Mouse (Mus musculus) macrophage (primary cell): ENCODE measurements around the gene Olfr1339. TPM values are rescaled to one million over a fixed set of nuclear protein-coding genes. Genes with fewer than 3 reads are reported as not detected.

ENCODE experiments used
- H3K27ac ChIP-seq: fragments of 350-480 bp; formaldehyde crosslinking; 2 replicates; pipeline ENCODE4 v1.9.0; 2021
- H3K36me3 ChIP-seq: fragments of 350-480 bp; formaldehyde crosslinking; 2 replicates; pipeline ENCODE4 v1.9.0; 2021; ENCODE audit errors: inconsistent target
- H3K4me3 ChIP-seq: fragments of 350-480 bp; formaldehyde crosslinking; 2 replicates; pipeline ENCODE4 v1.9.0; 2021; ENCODE audit errors: inconsistent target
- H3K79me2 ChIP-seq: fragments of 350-480 bp; formaldehyde crosslinking; 2 replicates; pipeline ENCODE4 v1.9.0; 2021; ENCODE audit errors: inconsistent target
- WGBS: methylation state at CpG from one replicate; pipeline ENCODE4 v1.1.7; 2026; ENCODE audit warnings: inconsistent platforms; ENCODE audit not compliant: missing documents; 5-methylcytosine and 5-hydroxymethylcytosine counted together
- polyA plus RNA-seq: library from polyadenylated mRNA; stranded (reverse); fragments of 250-400 nt; gene quantifications from 3 replicates; pipeline ENCODE4 v1.2.4, GENCODE M21; 2018; ENCODE audit warnings: inconsistent platforms
- total RNA-seq, 78 experiments: library from RNA; depleted of rRNA; stranded (reverse); fragments of 250-400 nt; gene quantifications; 1 replicate in 9 of 78; 2 replicates in 24 of 78; 3 replicates in 43 of 78; 4 replicates in 2 of 78; pipeline ENCODE4 v1.2.4; 2018; ENCODE audit warnings: inconsistent platforms in 56 of 78

Gene Olfr1339
- total RNA-seq (2018; cell fraction: chromatin; rRNA removed): not detected
- not detected for total RNA-seq (2018; cell fraction: cytosol; rRNA removed)
- not detected for total RNA-seq (2018; cell fraction: nucleus; rRNA removed)
- not detected in 3 replicates for polyA plus RNA-seq

DNA sequence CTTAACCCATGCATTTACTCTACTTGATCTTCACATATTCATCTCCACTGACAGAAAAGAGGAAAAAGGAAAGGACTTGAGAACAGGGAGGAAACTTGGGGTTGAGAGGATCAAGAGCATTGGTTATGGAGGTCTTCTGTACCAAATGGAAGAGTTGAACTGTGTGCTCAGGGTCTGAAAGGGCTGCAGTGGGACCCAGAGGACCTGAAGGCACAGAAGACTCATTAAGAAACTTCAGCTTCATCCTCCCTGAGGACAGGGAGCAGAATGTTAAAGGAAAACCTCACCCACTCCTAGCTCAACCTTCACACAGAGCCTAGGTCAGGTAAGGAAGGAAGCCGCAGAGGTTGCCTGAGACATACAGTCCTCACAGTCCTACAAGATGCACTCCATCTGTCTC lies at the start of gene Olfr1339:
Gene Olfr1339 (plus strand): TSS at position 301 of the 400 bp plus-strand sequence.
- H3K27ac ChIP-seq: no peak within 1 kb of the TSS
- WGBS: 100% methylated on average over 1 of the region's 1 CpGs
- H3K79me2 ChIP-seq: no peaks in the 10 kb centered on the region
- H3K4me3 ChIP-seq: no peak within 1 kb of the TSS
- no peaks in the 10 kb centered on the region for H3K36me3 ChIP-seq

DNA sequence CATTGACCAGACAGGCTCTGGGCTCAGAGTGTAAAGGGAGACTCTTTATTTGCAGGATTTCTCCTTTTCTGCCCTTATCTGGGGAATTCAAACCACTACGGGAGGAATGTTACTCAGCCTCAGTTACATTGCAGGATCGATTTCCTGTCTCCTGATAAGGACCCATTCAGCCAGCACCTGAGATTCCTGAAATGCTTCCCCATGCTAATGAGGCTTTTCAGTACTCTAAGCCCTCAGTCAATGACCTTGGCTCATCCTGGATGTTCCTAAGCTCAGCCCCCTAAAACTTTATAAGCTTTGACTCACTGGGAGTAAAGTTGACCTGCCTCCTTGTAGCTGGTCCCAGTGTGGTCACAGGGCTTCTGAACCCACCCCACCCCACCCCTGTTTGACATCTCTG lies 44.9 kb upstream of the Olfr1339 start:
- WGBS: 58% methylated on average over 2 of the region's 2 CpGs
- no peaks in the 10 kb centered on the region for H3K36me3 ChIP-seq
- no peaks in the 10 kb centered on the region for H3K79me2 ChIP-seq
- no peak overlapping the region for H3K27ac ChIP-seq
- no peak overlapping the region for H3K4me3 ChIP-seq

DNA sequence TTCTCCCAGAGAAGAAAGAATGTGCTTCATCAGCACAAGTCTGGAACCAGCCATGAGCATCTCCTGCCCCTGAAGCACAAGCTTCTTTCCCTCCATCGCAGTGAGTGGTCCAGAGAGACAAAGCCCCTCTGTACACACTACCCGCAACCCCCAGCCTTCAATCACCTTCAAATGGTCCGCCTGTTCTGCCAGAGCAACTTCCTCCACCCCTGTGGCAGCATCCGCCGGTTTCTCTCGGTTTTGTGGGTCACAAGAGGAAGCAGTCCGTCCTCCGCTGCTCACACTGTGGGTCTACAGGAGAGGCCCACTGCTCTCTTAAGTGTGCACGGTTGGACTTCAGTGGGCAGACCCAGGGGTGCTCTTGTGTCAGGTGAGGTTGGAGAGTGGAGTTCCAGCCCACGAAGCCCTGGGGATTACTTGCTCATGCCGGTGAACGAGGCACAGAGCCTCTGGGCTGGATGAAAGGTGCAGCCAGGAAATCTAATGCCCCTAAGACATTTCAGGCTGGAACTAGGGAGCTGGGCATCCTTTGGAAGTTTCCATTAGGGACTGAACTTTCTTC lies 39.5 kb upstream of the Olfr1339 start, which contains the start of gene Olfr1342:
Gene Olfr1342 (minus strand): TSS at position 345 of the 562 bp plus-strand sequence.
- 13% methylated on average over 12 of the region's 12 CpGs for WGBS
- H3K79me2 ChIP-seq: no peaks in the 10 kb centered on the region
- H3K36me3 ChIP-seq: no peaks in the 10 kb centered on the region
- no peak within 1 kb of the TSS for H3K4me3 ChIP-seq
- no peak within 1 kb of the TSS for H3K27ac ChIP-seq

DNA sequence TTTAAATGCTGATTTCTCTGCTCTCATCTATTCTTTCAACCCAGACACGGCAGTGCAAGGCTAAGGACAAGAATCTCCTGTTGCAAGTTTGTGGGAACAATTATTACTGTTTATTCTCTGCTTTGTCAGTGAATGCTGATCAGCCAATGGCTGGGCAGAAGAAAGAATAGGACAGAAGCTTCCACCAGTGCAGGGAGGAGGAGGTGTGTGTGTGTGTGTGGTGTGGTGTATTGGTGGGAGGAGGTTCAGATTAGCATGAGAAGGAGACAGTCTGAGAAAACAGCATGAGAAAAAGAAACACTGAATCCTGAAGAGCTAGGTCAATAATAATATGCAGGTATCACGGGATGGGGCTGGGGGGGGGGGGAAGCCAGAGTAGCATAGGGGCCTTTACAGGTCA lies 38.2 kb upstream of the Olfr1339 start:
- no peaks in the 10 kb centered on the region for H3K36me3 ChIP-seq
- H3K79me2 ChIP-seq: no peaks in the 10 kb centered on the region
- no peak overlapping the region for H3K4me3 ChIP-seq
- 79% methylated on average over 2 of the region's 2 CpGs for WGBS
- H3K27ac ChIP-seq: no peak overlapping the region

DNA sequence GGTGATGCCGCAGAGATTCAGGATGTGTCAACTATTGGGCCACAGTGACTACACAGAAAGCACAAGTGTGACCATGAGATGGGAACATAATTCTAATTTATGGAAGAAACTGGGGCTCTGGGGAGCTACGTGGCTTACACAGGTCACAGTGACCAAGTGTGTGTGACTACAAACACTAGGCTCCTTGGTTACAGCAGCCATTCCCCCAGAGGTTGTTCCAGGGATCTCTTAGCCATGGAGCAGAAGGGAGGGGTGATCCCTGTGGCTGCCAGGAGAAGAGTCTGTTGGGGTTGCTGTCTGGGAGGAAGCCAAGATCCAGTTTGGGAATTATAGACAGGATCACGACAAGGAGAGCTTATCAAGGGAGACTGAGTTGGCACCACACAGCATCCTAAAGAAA lies 28.8 kb upstream of the Olfr1339 start, which contains the start of gene Olfr1341:
Gene Olfr1341 (plus strand): TSS at position 301 of the 400 bp plus-strand sequence.
- WGBS: 72% methylated on average over 3 of the region's 3 CpGs
- Histone ChIP-seq H3K4me3 (no peak within 1 kb of the TSS), H3K79me2 (no peaks in the 10 kb centered on the region), H3K27ac (no peak within 1 kb of the TSS), H3K36me3 (no peaks in the 10 kb centered on the region)

DNA sequence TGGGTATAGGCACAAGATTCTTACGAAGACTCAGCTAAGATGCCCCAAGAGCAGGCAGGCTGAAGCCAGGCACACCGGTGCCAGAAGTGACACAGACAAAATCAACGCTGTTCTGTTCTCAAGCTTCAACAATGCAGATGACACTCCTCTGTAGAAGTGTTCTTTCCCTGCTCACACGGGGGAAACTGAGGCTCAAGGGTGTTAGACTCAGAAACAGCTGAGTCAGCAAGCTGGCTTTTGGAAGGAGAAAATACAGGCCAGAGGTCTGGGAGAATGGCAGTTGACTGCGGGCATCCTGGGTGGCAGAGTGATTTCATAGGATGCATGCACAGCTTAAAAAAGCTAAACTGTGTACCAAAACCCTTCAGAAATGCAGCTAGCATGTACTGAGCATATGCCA lies 23.9 kb upstream of the Olfr1339 start:
- no peaks in the 10 kb centered on the region for H3K79me2 ChIP-seq
- H3K4me3 ChIP-seq: no peak overlapping the region
- WGBS: 92% methylated on average over 5 of the region's 5 CpGs
- no peaks in the 10 kb centered on the region for H3K36me3 ChIP-seq
- H3K27ac ChIP-seq: no peak overlapping the region

DNA sequence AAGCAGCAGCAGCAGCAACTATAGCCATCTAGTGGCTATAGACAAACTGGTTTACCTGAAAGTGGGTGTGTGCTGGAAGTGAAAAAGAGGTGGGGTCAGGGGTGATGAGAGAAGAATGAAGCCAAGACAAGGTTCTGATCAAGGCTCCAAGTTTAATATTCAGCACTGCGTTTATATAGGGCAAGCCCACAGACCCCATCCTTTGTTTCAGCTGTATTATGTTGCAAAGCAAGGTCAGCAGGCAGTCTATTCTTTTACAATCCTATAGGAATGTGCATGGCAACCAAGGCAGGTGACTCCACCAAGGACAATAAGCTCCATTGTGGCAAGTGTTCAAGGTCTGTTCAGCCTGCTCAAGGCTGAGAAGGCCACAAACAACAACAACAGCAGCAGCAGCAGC lies 20.3 kb upstream of the Olfr1339 start:
- no peaks in the 10 kb centered on the region for H3K36me3 ChIP-seq
- H3K27ac ChIP-seq: no peak overlapping the region
- no peak overlapping the region for H3K4me3 ChIP-seq
- WGBS: 75% methylated on average over 1 of the region's 1 CpGs
- H3K79me2 ChIP-seq: no peaks in the 10 kb centered on the region

DNA sequence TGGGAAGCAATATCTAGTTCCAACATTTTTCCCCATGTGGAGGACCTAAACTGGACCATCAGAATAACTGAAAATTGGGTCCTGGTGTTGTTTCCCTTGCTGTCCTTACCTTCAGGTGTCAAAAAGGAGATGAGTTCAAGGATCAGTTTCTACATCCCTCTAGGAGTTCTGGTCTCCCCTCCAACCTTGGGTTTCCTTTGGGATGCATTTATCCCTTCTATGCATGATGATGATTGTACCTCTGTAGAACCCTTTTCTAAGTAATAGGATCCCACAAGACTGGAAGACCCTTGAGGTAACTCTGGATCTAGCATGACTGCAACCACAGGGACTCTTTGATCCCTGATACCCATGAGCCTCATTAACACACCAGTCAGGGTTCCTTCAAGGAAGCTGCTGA lies 12.1 kb upstream of the Olfr1339 start, which contains the start of gene Olfr1340:
Gene Olfr1340 (plus strand): TSS at position 301 of the 400 bp plus-strand sequence.
- Histone ChIP-seq H3K27ac (no peak within 1 kb of the TSS), H3K4me3 (no peak within 1 kb of the TSS), H3K79me2 (no peaks in the 10 kb centered on the region), H3K36me3 (no peaks in the 10 kb centered on the region)

DNA sequence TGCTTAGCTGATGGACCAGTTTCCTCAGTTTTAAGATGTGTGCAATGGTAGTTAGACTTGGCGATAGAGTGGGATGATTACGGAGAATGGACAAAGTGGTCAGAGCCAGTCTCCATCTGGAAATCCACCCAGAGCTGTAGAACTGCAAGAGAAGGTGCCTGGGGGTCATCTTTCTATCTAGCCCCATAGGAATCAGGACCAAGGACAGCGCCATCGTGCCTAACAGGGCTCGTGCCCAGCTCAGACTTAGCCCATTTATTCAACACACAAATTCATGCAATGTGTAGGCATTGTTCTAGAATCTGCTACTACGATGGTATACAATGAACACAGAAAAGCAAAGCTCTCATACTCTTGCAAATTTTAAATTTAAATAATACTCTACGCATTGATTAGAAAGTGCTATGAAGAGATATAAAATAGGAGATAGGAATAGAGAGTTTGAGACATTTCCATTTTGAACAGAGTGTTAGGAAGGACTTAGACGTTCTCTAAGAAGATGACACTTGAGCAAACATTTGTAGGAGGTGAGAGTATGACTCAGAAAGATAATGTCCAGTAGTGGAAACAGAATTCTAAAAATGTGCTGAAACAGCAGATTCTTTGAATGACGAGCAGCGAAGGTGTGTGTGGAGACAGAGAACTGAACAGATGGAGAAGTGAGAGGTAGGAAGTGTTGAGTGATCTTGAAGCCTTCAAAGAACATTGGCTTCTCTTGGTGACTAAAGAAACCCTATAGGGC lies 10.1 kb upstream of the Olfr1339 start:
- H3K36me3 ChIP-seq: no peaks in the 10 kb centered on the region
- no peak overlapping the region for H3K4me3 ChIP-seq
- WGBS: 59% methylated on average over 10 of the region's 10 CpGs
- no peak overlapping the region for H3K27ac ChIP-seq
- no peaks in the 10 kb centered on the region for H3K79me2 ChIP-seq

DNA sequence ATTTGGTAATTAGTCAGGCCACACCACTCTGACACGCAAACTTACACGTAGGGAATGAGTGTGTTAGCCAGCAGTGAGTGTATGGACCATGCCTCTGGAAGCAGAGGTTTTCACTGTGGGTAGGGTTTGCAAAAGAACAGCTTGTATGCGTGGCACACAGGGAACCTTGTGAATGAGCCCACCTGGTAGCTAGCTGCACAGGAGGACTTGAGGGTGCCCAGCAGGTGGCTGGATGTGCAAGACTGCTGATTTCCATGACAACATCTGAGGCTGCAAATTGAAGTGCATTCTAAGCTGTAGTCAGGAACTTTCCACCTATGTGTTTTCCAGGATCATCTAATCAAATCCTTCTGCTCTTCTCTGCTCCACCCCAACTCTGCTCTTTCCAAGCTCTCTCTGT lies 7.6 kb downstream of the Olfr1339 start:
- H3K27ac ChIP-seq: no peak overlapping the region
- no peaks in the 10 kb centered on the region for H3K79me2 ChIP-seq
- 73% methylated on average over 3 of the region's 3 CpGs for WGBS
- H3K36me3 ChIP-seq: no peaks in the 10 kb centered on the region
- no peak overlapping the region for H3K4me3 ChIP-seq

DNA sequence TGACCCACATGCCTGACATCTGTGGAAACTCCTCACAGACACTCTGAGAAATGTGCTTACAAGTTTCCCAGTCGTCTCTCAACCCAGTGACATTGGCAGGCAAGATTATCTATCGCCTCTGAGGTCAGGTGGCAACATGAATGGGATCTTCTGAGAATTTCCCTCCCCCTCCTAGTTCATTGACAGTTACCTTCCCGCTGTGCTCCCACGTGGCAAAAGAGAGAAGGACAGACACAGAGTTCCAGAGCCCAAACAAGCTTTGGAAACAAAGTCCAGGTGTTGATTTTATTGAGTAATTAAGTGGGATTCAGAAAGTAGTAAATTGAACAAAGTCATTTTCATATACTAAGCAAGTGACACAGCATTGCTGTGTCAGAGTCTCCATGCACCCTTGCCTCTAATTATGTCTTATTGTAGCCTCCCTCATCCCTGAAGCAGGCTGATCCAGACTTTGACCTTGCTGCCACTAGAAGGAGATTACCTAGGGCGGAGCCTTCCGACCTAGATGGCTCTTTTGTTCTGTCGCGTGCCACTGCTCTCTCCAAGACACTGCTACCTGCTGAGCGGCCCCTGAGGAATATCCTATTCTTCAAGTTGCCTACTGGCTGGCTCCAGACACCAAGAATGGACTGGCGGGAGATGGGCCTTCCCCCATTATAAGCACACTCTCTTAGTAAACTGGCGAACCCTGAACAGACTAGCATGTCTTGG lies 9.2 kb downstream of the Olfr1339 start:
- H3K36me3 ChIP-seq: no peaks in the 10 kb centered on the region
- H3K4me3 ChIP-seq: no peak overlapping the region
- WGBS: 19% methylated on average over 11 of the region's 11 CpGs
- no peak overlapping the region for H3K27ac ChIP-seq
- no peaks in the 10 kb centered on the region for H3K79me2 ChIP-seq

DNA sequence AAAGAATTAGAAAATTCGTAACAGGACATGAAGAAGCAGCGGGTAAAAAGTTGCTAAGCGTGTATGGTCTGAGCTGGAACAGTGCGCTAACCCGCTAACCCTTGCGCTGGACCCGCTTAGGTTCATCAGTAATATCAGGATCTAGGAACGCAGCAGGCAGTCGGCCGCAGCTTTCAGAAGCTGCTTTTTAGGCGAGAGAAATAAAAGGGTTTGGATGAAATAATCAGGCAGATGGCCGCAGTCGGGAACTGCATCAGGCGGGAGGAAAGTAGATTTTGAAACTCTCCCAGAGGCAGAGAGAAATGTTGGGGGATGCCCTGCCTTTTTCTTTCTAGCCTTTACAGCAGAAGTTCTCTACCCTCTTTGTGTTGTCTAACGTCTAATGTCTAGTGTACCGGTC lies 9.9 kb downstream of the Olfr1339 start:
- WGBS: 15% methylated on average over 15 of the region's 16 CpGs
- no peaks in the 10 kb centered on the region for H3K79me2 ChIP-seq
- H3K27ac ChIP-seq: no peak overlapping the region
- no peak overlapping the region for H3K4me3 ChIP-seq
- no peaks in the 10 kb centered on the region for H3K36me3 ChIP-seq

DNA sequence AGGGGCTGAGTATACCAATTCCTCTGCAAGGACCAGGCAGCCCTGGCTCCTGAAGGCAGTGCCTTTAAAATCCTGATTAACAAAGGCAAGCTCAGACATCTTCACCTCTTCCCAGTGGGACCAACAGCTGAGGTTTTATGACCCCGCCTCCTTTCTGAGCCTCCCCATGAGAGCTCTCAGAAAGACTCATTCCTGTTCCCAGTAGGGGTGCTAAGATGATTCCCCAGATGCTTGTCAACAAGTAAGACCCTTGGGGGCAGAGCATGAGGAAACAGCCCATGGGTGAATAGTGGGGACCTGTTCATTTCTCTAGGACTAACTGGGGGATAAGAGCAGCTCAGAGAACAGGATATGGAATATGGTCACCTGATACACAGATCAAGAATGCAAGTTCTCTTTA lies 26.7 kb downstream of the Olfr1339 start, which contains the start of gene Olfr1338:
Gene Olfr1338 (minus strand): TSS at position 101 of the 400 bp plus-strand sequence.
- Histone ChIP-seq H3K4me3 (no peak within 1 kb of the TSS), H3K27ac (no peak within 1 kb of the TSS), H3K36me3 (no peaks in the 10 kb centered on the region), H3K79me2 (no peaks in the 10 kb centered on the region)
- 90% methylated on average over 1 of the region's 1 CpGs for WGBS

DNA sequence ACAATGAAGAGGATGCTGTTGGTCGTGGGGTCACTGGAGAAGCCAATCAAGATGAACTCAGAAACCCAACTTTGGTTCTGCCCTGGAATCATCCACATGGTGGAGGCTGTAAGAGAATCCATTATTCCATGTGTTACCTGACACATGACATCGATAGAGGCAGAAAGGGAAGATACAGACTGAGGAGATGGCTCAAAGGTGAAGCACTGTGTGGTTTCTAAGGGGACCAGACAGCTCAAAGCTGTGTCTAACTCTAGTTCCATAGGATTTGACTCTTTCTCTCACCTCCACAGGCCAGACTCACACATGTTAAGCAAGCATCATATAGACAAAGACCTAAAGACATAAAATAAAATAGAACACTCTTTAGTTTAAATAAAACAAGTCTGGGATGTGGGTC lies 50.5 kb downstream of the Olfr1339 start, which contains the start of gene Olfr1337:
Gene Olfr1337 (minus strand): TSS at position 101 of the 400 bp plus-strand sequence.
- no peaks in the 10 kb centered on the region for H3K36me3 ChIP-seq
- WGBS: 85% methylated on average over 2 of the region's 2 CpGs
- H3K4me3 ChIP-seq: no peak within 1 kb of the TSS
- no peaks in the 10 kb centered on the region for H3K79me2 ChIP-seq
- H3K27ac ChIP-seq: no peak within 1 kb of the TSS
